Mouse (Mus musculus) kidney, adult 2 months (tissue): ENCODE measurements around the gene Ift43.

ENCODE experiments used
- CTCF ChIP-seq: fragments of 200-500 bp; conservative IDR thresholded peaks from 2 replicates; pipeline ENCODE4 v1.5.1; 2011; ENCODE audit warnings: low read depth, mild to moderate bottlenecking, control low read depth, low read length, moderate library complexity, mixed read lengths; ENCODE audit not compliant: insufficient read depth, insufficient read length
- POLR2A ChIP-seq: fragments of 200-500 bp; IDR thresholded peaks from one replicate; pipeline ENCODE4 v1.6.1; 2011; ENCODE audit warnings: low read depth, low read length, control low read depth

GRCm38 (mm10) chr12:86104297-86104696, 22.0 kb downstream of the Ift43 start:
- TF ChIP-seq CTCF, result no peak
- TF ChIP-seq POLR2A, result no peak
